Mouse (Mus musculus): Measurements from ENCODE around the gene Gm21988. TPM values are rescaled to one million over a fixed set of nuclear protein-coding genes. Genes with fewer than 3 reads are reported as not detected.

Gm21988 gene
- 4.0 and 4.5 TPM in 2 replicates for polyA plus RNA-seq (2012; rRNA removed)

DNA sequence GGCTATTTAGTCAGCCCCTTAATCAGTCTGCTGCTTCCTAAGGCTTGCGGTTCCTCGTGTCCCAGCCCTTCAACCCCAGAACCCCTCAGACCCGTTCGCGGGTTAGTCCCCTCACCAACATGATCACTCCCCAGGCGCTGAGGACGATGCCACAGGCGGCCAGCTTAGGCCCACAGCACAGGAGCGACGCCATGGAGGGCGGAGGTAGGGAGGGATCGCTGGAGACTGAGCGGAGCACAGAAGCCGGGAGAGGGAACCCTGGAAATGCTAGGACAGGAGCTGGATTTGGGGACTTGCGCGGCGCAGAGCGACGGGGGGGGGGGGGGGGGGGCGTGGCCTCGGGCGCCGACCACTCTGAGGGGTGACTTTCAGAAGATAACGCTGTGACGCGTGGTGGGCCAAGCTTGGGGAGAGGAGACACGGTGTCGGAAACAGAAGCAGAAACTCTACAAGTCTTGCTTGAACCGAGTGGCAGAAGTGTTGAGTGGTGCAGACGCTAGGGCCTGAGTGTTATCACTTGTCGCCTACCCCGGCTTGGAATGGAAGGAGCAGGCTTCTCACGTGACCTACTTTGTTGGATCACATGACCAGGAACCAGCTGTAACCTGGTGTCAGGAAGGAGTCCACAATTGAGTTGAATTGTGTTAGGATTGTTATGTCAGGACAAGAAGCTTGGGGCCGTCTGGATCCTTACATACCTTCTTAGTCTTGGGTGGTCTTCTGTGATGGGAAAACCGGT is at the start of gene Gm21988, which contains the start of gene Rnasek:
TSS of gene Gm21988 (minus strand) at position 290 of the 739 bp plus-strand sequence.
TSS of gene Rnasek (minus strand) at position 302 of the 739 bp plus-strand sequence.

DNA sequence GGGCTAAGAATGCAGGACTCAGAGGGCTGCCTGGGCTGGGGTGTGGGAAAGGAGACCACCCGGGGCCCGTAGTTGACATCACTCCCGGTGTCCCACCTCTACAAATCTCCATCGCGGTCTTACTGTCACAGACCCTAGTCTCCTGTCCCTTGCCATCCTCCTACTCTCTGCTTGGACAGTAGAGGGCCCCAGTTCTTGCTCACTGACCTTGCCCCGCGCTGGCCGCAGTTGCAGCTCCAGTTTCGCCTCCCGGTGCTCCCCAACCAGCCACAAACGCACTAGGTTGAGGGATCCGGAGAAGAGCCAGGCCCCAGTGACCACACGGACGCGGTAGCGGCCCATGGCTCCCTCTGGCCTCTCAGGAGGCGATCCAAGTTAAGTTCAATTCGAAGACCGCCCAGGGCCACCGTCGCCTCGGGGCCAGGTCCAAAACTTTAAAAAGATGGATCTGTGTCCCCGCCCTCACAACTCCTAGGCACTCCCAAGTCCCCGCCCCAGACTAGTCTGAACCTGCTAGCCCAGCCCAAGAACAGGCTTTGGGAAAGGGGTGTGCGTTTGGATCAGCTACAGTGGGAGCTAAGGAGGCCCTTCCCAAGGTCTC is 15.4 kb upstream of the Gm21988 start, which contains the start of gene Alox12:
TSS of gene Alox12 (minus strand) at position 423 of the 601 bp plus-strand sequence.

DNA sequence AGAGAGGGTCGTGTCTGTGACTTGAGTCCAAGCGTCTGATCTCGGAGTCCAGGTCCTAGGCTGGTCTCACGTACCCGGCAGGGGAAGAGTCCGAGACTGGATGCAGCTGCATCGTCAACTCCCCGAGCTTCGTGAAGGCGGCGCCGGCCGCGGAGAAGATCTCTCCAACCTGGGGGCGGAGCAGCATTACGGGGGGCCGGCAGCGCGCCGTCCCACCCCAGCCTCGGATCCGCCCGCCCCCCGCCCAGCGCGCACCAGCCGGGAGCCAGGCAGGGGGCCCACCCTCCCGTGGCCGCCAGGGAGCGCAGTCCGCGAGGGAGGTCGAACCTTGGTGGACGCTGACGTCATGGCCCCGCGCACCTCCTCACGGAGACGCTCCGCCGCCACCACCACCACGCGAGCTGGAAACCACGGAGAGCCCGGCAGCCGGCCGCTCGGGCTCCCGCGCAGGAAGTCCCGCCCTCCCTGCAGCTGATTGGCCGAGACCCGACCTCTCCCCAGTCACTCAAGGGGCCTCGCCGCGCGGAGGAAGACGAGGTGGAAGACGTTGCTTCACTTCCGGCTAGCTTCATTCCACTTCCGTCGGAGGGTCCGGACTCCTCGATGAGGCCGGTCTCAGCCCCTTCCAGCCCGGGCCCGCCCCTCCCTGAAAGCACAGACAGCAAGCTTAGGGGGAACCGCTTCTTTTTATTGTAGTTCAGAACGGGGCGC is 2.0 kb downstream of the Gm21988 start, which contains the start of gene 0610010K14Rik:
TSS of gene 0610010K14Rik (minus strand) at position 458 of the 711 bp plus-strand sequence.

DNA sequence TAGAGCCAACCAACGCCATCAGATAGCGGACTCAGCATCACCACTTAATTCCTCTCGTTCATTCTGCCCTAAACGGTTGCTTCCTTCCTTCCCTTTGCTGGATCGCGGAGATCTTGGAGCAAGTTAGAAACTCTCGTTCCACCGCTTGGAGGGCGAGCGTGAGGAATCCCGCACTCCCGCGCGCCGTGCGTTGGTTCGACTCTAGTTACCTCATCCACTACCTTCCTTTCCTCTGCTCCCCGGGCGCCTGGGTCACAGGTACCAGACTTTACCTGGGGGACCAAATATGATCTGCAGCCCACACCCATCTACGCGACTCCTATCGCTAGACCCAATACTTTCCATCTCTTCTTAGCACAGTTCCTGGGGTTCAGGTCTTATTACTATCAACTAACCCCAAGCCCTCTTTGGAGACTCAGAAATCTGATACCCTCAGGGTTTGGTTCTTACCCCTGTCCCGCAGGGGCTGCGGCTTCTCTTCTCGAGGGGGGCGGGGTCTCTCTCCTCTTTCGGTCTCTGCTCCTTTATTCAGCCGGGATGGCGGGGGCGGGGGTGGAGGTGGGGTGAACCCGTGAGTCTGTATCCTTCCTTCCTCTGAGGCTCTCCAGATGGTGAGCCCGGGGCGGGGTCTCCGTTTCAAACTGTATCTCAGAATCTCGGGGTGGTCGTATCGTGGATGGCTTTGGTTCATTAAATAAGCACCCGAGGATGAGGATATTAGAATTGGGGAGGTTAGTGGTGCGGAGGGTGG is 10.2 kb downstream of the Gm21988 start, which contains the start of gene Bcl6b:
TSS of gene Bcl6b (minus strand) at position 539 of the 751 bp plus-strand sequence.

DNA sequence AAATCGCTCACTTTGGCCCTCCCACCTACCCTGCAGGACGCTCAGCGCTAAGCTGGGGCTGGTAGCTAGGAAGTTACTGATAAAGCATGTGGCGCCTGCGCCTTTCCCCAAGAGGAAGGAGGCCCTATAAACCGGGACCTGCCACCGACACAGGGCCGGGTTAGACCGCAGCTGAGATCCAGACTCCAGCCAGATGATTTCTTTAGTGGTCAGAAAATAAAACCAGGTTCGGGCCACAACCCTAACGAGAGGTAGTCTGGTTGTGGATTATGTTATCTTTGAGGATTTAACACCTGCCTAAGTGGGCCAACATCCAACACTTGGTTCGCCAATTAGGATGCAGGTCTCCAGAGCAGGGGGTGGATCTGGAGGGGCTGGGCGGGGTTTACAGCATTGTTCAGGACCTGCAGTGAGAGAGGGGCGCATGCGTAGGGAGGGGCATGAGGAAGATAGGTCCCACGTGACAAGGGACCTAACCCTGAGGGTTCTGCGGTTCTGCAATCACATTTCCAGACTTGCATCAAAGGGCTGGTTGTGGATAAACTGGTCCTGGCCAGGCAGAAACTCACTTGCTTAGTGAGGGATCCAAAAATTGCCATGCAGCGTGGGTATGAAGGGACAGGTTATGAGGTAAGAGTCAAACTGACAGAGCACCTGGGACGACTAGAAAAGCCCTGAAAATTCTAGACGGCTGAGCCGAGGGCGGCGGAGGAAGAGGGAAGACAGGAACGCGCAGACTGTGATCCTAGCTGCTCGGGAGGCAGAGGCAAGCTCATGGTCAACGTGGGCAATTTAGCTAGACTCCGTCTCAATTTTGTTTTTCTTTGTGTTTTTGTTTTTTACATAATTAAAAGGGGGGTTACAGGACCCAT is 18.7 kb downstream of the Gm21988 start, which contains the start of gene Slc16a13:
TSS of gene Slc16a13 (minus strand) at position 334 of the 872 bp plus-strand sequence.

DNA sequence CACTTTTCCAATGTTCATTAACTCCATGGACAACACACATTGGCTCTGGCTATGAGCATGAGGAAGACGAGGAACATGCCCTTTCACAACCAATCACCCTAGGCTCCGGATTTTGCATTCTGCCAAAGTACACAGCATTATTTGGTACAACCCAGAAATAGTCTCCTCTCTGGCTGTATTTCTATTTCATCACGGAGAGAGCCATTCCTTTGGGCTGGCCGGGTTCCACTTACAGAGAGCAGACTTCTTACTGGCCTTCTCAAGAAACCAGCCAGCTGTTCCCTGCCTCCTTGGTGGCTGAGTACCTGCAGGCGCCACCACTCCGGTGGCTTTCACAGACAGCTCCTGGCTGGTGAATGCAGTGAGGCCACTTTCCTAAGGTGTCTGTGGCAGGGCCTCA is 27.2 kb downstream of the Gm21988 start, which contains the start of gene Slc16a11:
TSS of gene Slc16a11 (plus strand) at position 330 of the 400 bp plus-strand sequence.

Other genes starting within 250 kb of the Gm21988 start
- gene Gabarap, start 248.7 kb downstream of the Gm21988 start, polyA plus RNA-seq (2012; rRNA removed) = 191 and 207 TPM in 2 replicates
- 15.0 and 15.6 TPM in 2 replicates for gene Phf23, start 244.1 kb downstream of the Gm21988 start, polyA plus RNA-seq (2012; rRNA removed)
- gene Dvl2, start 239.2 kb downstream of the Gm21988 start, polyA plus RNA-seq (2012; rRNA removed) = 4.2 and 4.6 TPM in 2 replicates
- 164 and 167 TPM in 2 replicates for gene Acadvl, start 224.4 kb downstream of the Gm21988 start, polyA plus RNA-seq (2012; rRNA removed)
- 1.6 and 2.3 TPM in 2 replicates for gene Dlg4, start 222.9 kb downstream of the Gm21988 start, polyA plus RNA-seq (2012; rRNA removed)
- 170 and 192 TPM in 2 replicates for gene Asgr1, start 185.7 kb downstream of the Gm21988 start, polyA plus RNA-seq (2012; rRNA removed)
- 46.4 and 50.4 TPM in 2 replicates for gene Asgr2, start 147.2 kb downstream of the Gm21988 start, polyA plus RNA-seq (2012; rRNA removed)
- gene Mgl2, start 109.5 kb downstream of the Gm21988 start, polyA plus RNA-seq (2012; rRNA removed) = 1.3 and 1.7 TPM in 2 replicates
- 0.45 and 0.84 TPM in 2 replicates for gene Clec10a, start 83.6 kb downstream of the Gm21988 start, polyA plus RNA-seq (2012; rRNA removed)
- gene Slc16a11, start 27.1 kb downstream of the Gm21988 start, polyA plus RNA-seq (2012; rRNA removed) = 3.3 and 3.6 TPM in 2 replicates
- gene Slc16a13, start 18.8 kb downstream of the Gm21988 start, polyA plus RNA-seq (2012; rRNA removed) = 1.1 and 1.7 TPM in 2 replicates
- 1.3 and 1.6 TPM in 2 replicates for gene Bcl6b, start 10.0 kb downstream of the Gm21988 start, polyA plus RNA-seq (2012; rRNA removed)
- gene 0610010K14Rik, start 1.9 kb downstream of the Gm21988 start, polyA plus RNA-seq (2012; rRNA removed) = 38.7 and 43.7 TPM in 2 replicates
- 52.5 and 55.2 TPM in 2 replicates for gene Rnasek, start within 50 bp of the Gm21988 start, polyA plus RNA-seq (2012; rRNA removed)
- 9.4 and 10.6 TPM in 2 replicates for gene Alox12, start 15.5 kb upstream of the Gm21988 start, polyA plus RNA-seq (2012; rRNA removed)
- 0.07 and 0.15 TPM in 2 replicates for gene Alox12e, start 82.8 kb upstream of the Gm21988 start, polyA plus RNA-seq (2012; rRNA removed)
- gene Alox15, start 112.2 kb upstream of the Gm21988 start, polyA plus RNA-seq (2012; rRNA removed) = 2.7 and 4.3 TPM in 2 replicates
- gene Pelp1, start 170.2 kb upstream of the Gm21988 start, polyA plus RNA-seq (2012; rRNA removed) = 6.3 and 7.7 TPM in 2 replicates
- 38.7 and 50.6 TPM in 2 replicates for gene Arrb2, start 192.8 kb upstream of the Gm21988 start, polyA plus RNA-seq (2012; rRNA removed)
- 13.6 and 15.2 TPM in 2 replicates for gene Med11, start 212.1 kb upstream of the Gm21988 start, polyA plus RNA-seq (2012; rRNA removed)
- 0.85 and 0.97 TPM in 2 replicates for gene Zmynd15, start 219.6 kb upstream of the Gm21988 start, polyA plus RNA-seq (2012; rRNA removed)
- 6.0 and 7.3 TPM in 2 replicates for gene Cxcl16, start 220.2 kb upstream of the Gm21988 start, polyA plus RNA-seq (2012; rRNA removed)